Mouse (Mus musculus) CH12.LX (cell line): ENCODE measurements at regions not wholly inside any gene's neighbourhood (a gene's known extent, or its start where the extent isn't known, plus 50 kb on each side); places are given as distances from the start of the nearest gene placed in this dataset.

Source experiments
- DNase-seq: peaks from one replicate; pipeline ENCODE4 v3.0.0-alpha.2; 2013; ENCODE audit errors: extremely low read depth
- H3K27ac ChIP-seq: 2 replicates; pipeline ENCODE4 v1.5.1; 2012; ENCODE audit warnings: low read depth, mild to moderate bottlenecking, control low read depth, moderate library complexity; ENCODE audit not compliant: insufficient read depth
- H3K27me3 ChIP-seq: replicated peaks from 2 replicates; pipeline ENCODE3; 2012; ENCODE audit warnings: inconsistent platforms
- H3K36me3 ChIP-seq, 2 experiments: replicated peaks in 1 of 2; 2 replicates each; pipeline versions ENCODE3 to v1.6.1; 2012; ENCODE audit warnings: inconsistent platforms in 1 of 2, low read length in 1 of 2, mild to moderate bottlenecking in 1 of 2, mixed read lengths in 1 of 2, moderate library complexity in 1 of 2; ENCODE audit not compliant: control insufficient read depth in 1 of 2, insufficient read depth in 1 of 2
- H3K4me1 ChIP-seq, 2 experiments: 2 replicates each; pipeline ENCODE4 v1.6.1; 2012; ENCODE audit warnings: inconsistent platforms in 1 of 2, moderate library complexity in 1 of 2; ENCODE audit not compliant: insufficient read depth in 2 of 2, control insufficient read depth in 1 of 2
- H3K4me2 ChIP-seq: 2 replicates; pipeline ENCODE4 v1.6.1; 2012; ENCODE audit warnings: low read depth, mild to moderate bottlenecking, control low read depth; ENCODE audit not compliant: poor library complexity, insufficient read depth, severe bottlenecking
- H3K4me3 ChIP-seq, 3 experiments: fragments of 150-350 bp in 1 of 3; sonication (generic) in 1 of 3; replicated peaks in 1 of 3; 2 replicates each; pipeline versions ENCODE3 to v1.5.1; 2011 to 2012; ENCODE audit warnings: low read depth in 2 of 3, low read length in 2 of 3, mild to moderate bottlenecking in 2 of 3, moderate library complexity in 2 of 3, control low read depth in 1 of 3, improper control_type of control experiment in 1 of 3, inconsistent platforms in 1 of 3, mixed read lengths in 1 of 3; ENCODE audit not compliant: poor library complexity in 1 of 3
- H3K79me2 ChIP-seq: replicated peaks from 2 replicates; pipeline ENCODE4 v1.6.1; 2012; ENCODE audit warnings: mild to moderate bottlenecking, moderate library complexity; ENCODE audit not compliant: control insufficient read depth, poor library complexity, insufficient read depth, severe bottlenecking; ENCODE audit errors: extremely low read depth
- H3K9ac ChIP-seq: 2 replicates; pipeline ENCODE4 v1.6.1; 2012; ENCODE audit warnings: low read depth, mild to moderate bottlenecking, control low read depth, moderate library complexity; ENCODE audit not compliant: insufficient read depth
- H3K9me3 ChIP-seq: replicated peaks from 2 replicates; pipeline ENCODE3; 2012; ENCODE audit warnings: low read length, inconsistent platforms, mixed read lengths
- BHLHE40 ChIP-seq: IDR thresholded peaks from 2 replicates; pipeline ENCODE4 v1.6.1; 2011; ENCODE audit warnings: mild to moderate bottlenecking, low read depth, low read length, improper control_type of control experiment
- CTCF ChIP-seq, 2 experiments: IDR thresholded peaks in 1 of 2; conservative IDR thresholded peaks in 1 of 2; 2 replicates each; pipeline ENCODE4 v1.5.1; 2011 to 2012; ENCODE audit warnings: low read depth in 2 of 2, low read length in 2 of 2, improper control_type of control experiment in 1 of 2, inconsistent platforms in 1 of 2, mild to moderate bottlenecking in 1 of 2, moderate library complexity in 1 of 2
- ELF1 ChIP-seq: IDR thresholded peaks from 2 replicates; pipeline ENCODE4 v1.6.1; 2014; ENCODE audit warnings: low read depth, mild to moderate bottlenecking, inconsistent platforms, low read length, improper control_type of control experiment
- EP300 ChIP-seq: IDR thresholded peaks from 2 replicates; pipeline ENCODE4 v1.6.1; 2011; ENCODE audit warnings: low read length, improper control_type of control experiment
- ETS1 ChIP-seq: conservative IDR thresholded peaks from 2 replicates; pipeline ENCODE4 v1.6.1; 2012; ENCODE audit warnings: low read depth, mild to moderate bottlenecking, inconsistent platforms, low read length, improper control_type of control experiment, moderate library complexity
- GABPA ChIP-seq: IDR thresholded peaks from 2 replicates; pipeline ENCODE4 v1.6.1; 2012; ENCODE audit warnings: low read depth, low read length, improper control_type of control experiment, inconsistent platforms; ENCODE audit not compliant: insufficient replicate concordance
- IRF4 ChIP-seq: IDR thresholded peaks from 2 replicates; pipeline ENCODE4 v1.6.1; 2014; ENCODE audit warnings: low read depth, mild to moderate bottlenecking, inconsistent platforms, low read length, improper control_type of control experiment
- JUN ChIP-seq: IDR thresholded peaks from 2 replicates; pipeline ENCODE4 v1.6.1; 2011; ENCODE audit warnings: low read depth, mild to moderate bottlenecking, low read length, improper control_type of control experiment, moderate library complexity; ENCODE audit not compliant: insufficient read depth
- JUND ChIP-seq: conservative IDR thresholded peaks from 2 replicates; pipeline ENCODE4 v1.6.1; 2011; ENCODE audit warnings: low read depth, low read length, improper control_type of control experiment
- MAX ChIP-seq: IDR thresholded peaks from 2 replicates; pipeline ENCODE4 v1.6.1; 2011; ENCODE audit warnings: low read length, improper control_type of control experiment
- MAZ ChIP-seq: IDR thresholded peaks from 2 replicates; pipeline ENCODE4 v1.6.1; 2012; ENCODE audit warnings: low read depth, mild to moderate bottlenecking, inconsistent platforms, low read length, improper control_type of control experiment, moderate library complexity
- MEF2A ChIP-seq: IDR thresholded peaks from 2 replicates; pipeline ENCODE4 v1.6.1; 2014; ENCODE audit warnings: low read depth, mild to moderate bottlenecking, inconsistent platforms, low read length, improper control_type of control experiment, borderline replicate concordance
- MXI1 ChIP-seq: IDR thresholded peaks from 2 replicates; pipeline ENCODE4 v1.6.1; 2011; ENCODE audit warnings: mild to moderate bottlenecking, low read depth, low read length, improper control_type of control experiment
- MYC ChIP-seq: IDR thresholded peaks from 2 replicates; pipeline ENCODE4 v1.6.1; 2011; ENCODE audit warnings: low read depth, mild to moderate bottlenecking, improper control_type of control experiment, low read length
- NELFE ChIP-seq: IDR thresholded peaks from 2 replicates; pipeline ENCODE4 v1.6.1; 2011; ENCODE audit warnings: low read depth, low read length, improper control_type of control experiment
- NRF1 ChIP-seq: IDR thresholded peaks from 2 replicates; pipeline ENCODE4 v1.6.1; 2014; ENCODE audit warnings: low read depth, mild to moderate bottlenecking, inconsistent platforms, low read length, improper control_type of control experiment, moderate library complexity
- POLR2A ChIP-seq: IDR thresholded peaks from 2 replicates; pipeline ENCODE4 v1.6.1; 2011; ENCODE audit warnings: low read depth, mild to moderate bottlenecking, improper control_type of control experiment, low read length
- RCOR1 ChIP-seq: conservative IDR thresholded peaks from 2 replicates; pipeline ENCODE4 v1.6.1; 2012; ENCODE audit warnings: low read depth, mild to moderate bottlenecking, inconsistent platforms, low read length, improper control_type of control experiment
- SIN3A ChIP-seq: IDR thresholded peaks from 2 replicates; pipeline ENCODE4 v1.6.1; 2012; ENCODE audit warnings: low read length, improper control_type of control experiment, inconsistent platforms
- UBTF ChIP-seq: IDR thresholded peaks from 2 replicates; pipeline ENCODE4 v1.6.1; 2012; ENCODE audit warnings: low read depth, mild to moderate bottlenecking, inconsistent platforms, low read length, improper control_type of control experiment, moderate library complexity
- USF1 ChIP-seq: IDR thresholded peaks from 2 replicates; pipeline ENCODE4 v1.6.1; 2014; ENCODE audit warnings: low read depth, mild to moderate bottlenecking, inconsistent platforms, low read length, improper control_type of control experiment
- ZKSCAN1 ChIP-seq: IDR thresholded peaks from 2 replicates; pipeline ENCODE4 v1.6.1; 2012; ENCODE audit warnings: low read depth, inconsistent platforms, low read length, improper control_type of control experiment, borderline replicate concordance
- ZMIZ1 ChIP-seq: IDR thresholded peaks from 2 replicates; pipeline ENCODE4 v1.6.1; 2012; ENCODE audit warnings: low read depth, mild to moderate bottlenecking, inconsistent platforms, low read length, improper control_type of control experiment
- dilution Hi-C: fragments of 300-500 bp; cut with MboI; formaldehyde crosslinking; loops from 2 replicates; pipeline ENCODE4 v1.14.3; 2020; ENCODE audit warnings: low sequenced_read_pairs; ENCODE audit not compliant: extremely low pct_unique_long_range_greater_than_20kb, extremely low pct_ligation_motif_present
- in situ Hi-C: fragments of 300-500 bp; cut with MboI; formaldehyde crosslinking; loops from 3 replicates; pipeline ENCODE4 v1.14.3; 2019; ENCODE audit warnings: low sequenced_read_pairs, low pct_ligation_motif_present, low pct_unique_long_range_greater_than_20kb, mixed read lengths

GRCm38 (mm10) chr2:106149701-106150100 lies 146.4 kb upstream of the Dnajc24 start:
- no peak for TF ChIP-seq CTCF (conservative IDR thresholded peaks at IDR 0.05 in 1 of 2, IDR thresholded peaks at IDR 0.05 in 1 of 2; ENCODE audit: low read depth in 2 of 2, low read length in 2 of 2)
- no peak for TF ChIP-seq ZMIZ1
- TF ChIP-seq EP300 = no peak
- TF ChIP-seq ZKSCAN1 = no peak
- TF ChIP-seq IRF4 = no peak
- TF ChIP-seq MXI1 = no peak
- no peak for TF ChIP-seq MYC
- no peak for TF ChIP-seq USF1
- TF ChIP-seq SIN3A = no peak
- no peak for TF ChIP-seq MAZ
- no peak for TF ChIP-seq ETS1
- no peak for TF ChIP-seq JUN
- TF ChIP-seq UBTF = no peak
- no peak for TF ChIP-seq ELF1
- no peak for TF ChIP-seq GABPA
- TF ChIP-seq NELFE = no peak
- no peak for TF ChIP-seq RCOR1
- TF ChIP-seq JUND = no peak
- no peak for TF ChIP-seq NRF1
- TF ChIP-seq MAX = no peak
- H3K9ac ChIP-seq = no peak overlapping the region
- no peaks in the 10 kb centered on the region for H3K9me3 ChIP-seq
- DNase-seq = no peak
- H3K79me2 ChIP-seq = no peaks in the 10 kb centered on the region
- no peaks in the 10 kb centered on the region for H3K27me3 ChIP-seq
- dilution Hi-C loops = no loop called here
- in situ Hi-C loops = no loop called here
- no peaks in the 10 kb centered on the region for H3K36me3 ChIP-seq
- no peak overlapping the region for H3K27ac ChIP-seq
- H3K4me3 ChIP-seq = no peak overlapping the region
- H3K4me2 ChIP-seq = no peak overlapping the region
- no peaks in the 10 kb centered on the region for H3K4me1 ChIP-seq

- H3K9me3 ChIP-seq = no peaks in the 10 kb centered on the region
- no peak overlapping the region for H3K4me2 ChIP-seq
- TF ChIP-seq JUND (no peak), USF1 (no peak), BHLHE40 (no peak), POLR2A (no peak), CTCF (conservative IDR thresholded peaks at IDR 0.05 in 1 of 2, IDR thresholded peaks at IDR 0.05 in 1 of 2; ENCODE audit: low read depth in 2 of 2, low read length in 2 of 2) (no peak), MEF2A (no peak)
- H3K9ac ChIP-seq = no peak overlapping the region
- dilution Hi-C loops = no loop called here
- no peak overlapping the region for H3K27ac ChIP-seq
- no peaks in the 10 kb centered on the region for H3K36me3 ChIP-seq
- DNase-seq = no peak
- H3K4me3 ChIP-seq = no peak overlapping the region
- H3K79me2 ChIP-seq = no peaks in the 10 kb centered on the region
- in situ Hi-C loops = no loop called here
- H3K27me3 ChIP-seq = no peaks in the 10 kb centered on the region
- no peaks in the 10 kb centered on the region; a peak in 1 of 4 replicates for H3K4me1 ChIP-seq
These were observed 137.6 kb upstream of the Dnajc24 start for GRCm38 (mm10) chr2:106140931-106141330.
